Mouse (Mus musculus): ENCODE results near the gene Atp6v1g2. TPM values are rescaled to one million over a fixed set of nuclear protein-coding genes. Genes with fewer than 3 reads are reported as not detected.

Gene Atp6v1g2
- polyA plus RNA-seq, 1 experiment = 665 TPM

DNA sequence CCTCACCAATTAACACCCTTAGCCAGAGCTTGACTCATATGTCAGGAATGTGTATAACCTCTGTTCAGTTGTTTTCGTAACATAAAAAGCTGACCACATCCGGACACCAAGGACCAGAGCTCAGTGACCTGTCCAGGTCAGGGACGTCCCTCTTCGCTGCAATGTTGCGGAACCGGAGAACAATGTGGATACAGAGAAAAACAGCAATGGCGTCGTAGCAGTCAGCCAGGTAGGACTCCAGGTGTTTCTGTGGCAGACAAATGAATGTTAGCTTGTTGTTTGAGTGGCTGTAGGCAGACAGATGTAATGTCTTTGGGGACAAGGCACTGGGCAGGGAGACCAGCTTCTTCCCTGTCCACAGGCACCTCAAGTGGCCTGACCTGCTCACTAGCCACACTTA, 44.6 kb downstream of the Atp6v1g2 start:
- DNase-seq (ENCODE audit: extremely low spot score in 1 of 2, low spot score in 1 of 2) = no peak

- no peak for DNase-seq (ENCODE audit: extremely low spot score in 1 of 2, low spot score in 1 of 2)
These were observed 45.7 kb downstream of the Atp6v1g2 start for GRCm38 (mm10) chr17:35278957-35279688.

DNA sequence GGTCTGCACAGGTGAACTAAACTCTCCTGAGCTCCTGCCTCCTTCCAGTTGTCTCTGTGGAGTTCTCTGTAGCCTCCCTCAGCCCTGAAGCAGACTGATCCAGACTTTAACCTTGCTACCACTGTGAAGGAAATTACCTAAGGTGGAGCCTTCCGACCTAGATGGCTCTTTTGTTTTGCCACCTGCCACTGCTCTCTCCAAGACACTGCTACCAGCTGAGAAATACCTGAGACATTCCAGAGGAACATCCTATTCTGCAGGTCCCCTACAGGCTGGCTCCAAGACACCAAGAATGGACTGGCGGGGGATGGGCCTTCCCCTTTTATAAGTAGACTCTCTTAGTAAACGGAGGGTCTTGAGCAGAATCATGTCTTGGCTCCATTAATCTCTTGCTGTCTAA, 46.8 kb downstream of the Atp6v1g2 start:
- DNase-seq (ENCODE audit: extremely low spot score in 1 of 2, low spot score in 1 of 2) = no peak

GRCm38 (mm10) chr17:35285431-35285830, 52.0 kb downstream of the Atp6v1g2 start:
- no peak for DNase-seq (ENCODE audit: extremely low spot score in 1 of 2, low spot score in 1 of 2)

Other genes starting within 250 kb of the Atp6v1g2 start
- 48.2 and 55.1 TPM in 2 replicates for gene Vars, start 232.7 kb upstream of the Atp6v1g2 start, polyA plus RNA-seq (2012; rRNA removed)
- 0.48 and 0.59 TPM in 2 replicates for gene Vwa7, start 217.1 kb upstream of the Atp6v1g2 start, polyA plus RNA-seq (2012; rRNA removed)
- gene Sapcd1, start 205.6 kb upstream of the Atp6v1g2 start, polyA plus RNA-seq (2012; rRNA removed) = 1.5 and 2.6 TPM in 2 replicates
- gene Msh5, start 186.9 kb upstream of the Atp6v1g2 start, polyA plus RNA-seq (2012; rRNA removed) = 1.5 and 2.0 TPM in 2 replicates
- 26.4 and 28.5 TPM in 2 replicates for gene Clic1, start 183.7 kb upstream of the Atp6v1g2 start, polyA plus RNA-seq (2012; rRNA removed)
- gene Ddah2, start 174.6 kb upstream of the Atp6v1g2 start, polyA plus RNA-seq (2012; rRNA removed) = 40.8 and 42.8 TPM in 2 replicates
- not detected in 2 replicates for gene Ly6g6c, start 168.3 kb upstream of the Atp6v1g2 start, polyA plus RNA-seq (2012; rRNA removed)
- gene Mpig6b, start 167.5 kb upstream of the Atp6v1g2 start, polyA plus RNA-seq (2012; rRNA removed) = 0.04 TPM in 2 replicates
- 65.5 and 71.7 TPM in 2 replicates for gene Ly6g6e, start 156.8 kb upstream of the Atp6v1g2 start, polyA plus RNA-seq (2012; rRNA removed)
- gene Ly6g6d, start 155.6 kb upstream of the Atp6v1g2 start, polyA plus RNA-seq (2012; rRNA removed) = 2.3 and 2.9 TPM in 2 replicates
- gene Ly6g6f, start 148.1 kb upstream of the Atp6v1g2 start, polyA plus RNA-seq (2012; rRNA removed) = 0.10 and 0.27 TPM in 2 replicates
- 144 and 159 TPM in 2 replicates for gene Abhd16a, start 144.4 kb upstream of the Atp6v1g2 start, polyA plus RNA-seq (2012; rRNA removed)
- gene Ly6g5c, start 125.4 kb upstream of the Atp6v1g2 start, polyA plus RNA-seq (2012; rRNA removed) = 0.38 TPM in 1 of 2 replicates, not detected in the other
- gene Ly6g5b, start 118.2 kb upstream of the Atp6v1g2 start, polyA plus RNA-seq (2012; rRNA removed) = 1.2 and 2.0 TPM in 2 replicates
- 18.9 and 20.2 TPM in 2 replicates for gene Gpank1, start 112.2 kb upstream of the Atp6v1g2 start, polyA plus RNA-seq (2012; rRNA removed)
- 173 and 179 TPM in 2 replicates for gene Csnk2b, start 111.6 kb upstream of the Atp6v1g2 start, polyA plus RNA-seq (2012; rRNA removed)
- gene D17H6S53E, start 107.3 kb upstream of the Atp6v1g2 start, polyA plus RNA-seq (2012; rRNA removed) = 8.2 and 9.1 TPM in 2 replicates
- gene Apom, start 101.6 kb upstream of the Atp6v1g2 start, polyA plus RNA-seq (2012; rRNA removed) = 0.40 and 0.78 TPM in 2 replicates
- 199 and 213 TPM in 2 replicates for gene Bag6, start 98.5 kb upstream of the Atp6v1g2 start, polyA plus RNA-seq (2012; rRNA removed)
- 261 and 306 TPM in 2 replicates for gene Prrc2a, start 68.8 kb upstream of the Atp6v1g2 start, polyA plus RNA-seq (2012; rRNA removed)
- 11.2 and 17.2 TPM in 2 replicates for gene Aif1, start 57.6 kb upstream of the Atp6v1g2 start, polyA plus RNA-seq (2012; rRNA removed)
- 14.3 and 20.7 TPM in 2 replicates for gene Lst1, start 45.2 kb upstream of the Atp6v1g2 start, polyA plus RNA-seq (2012; rRNA removed)
- gene Ltb, start 39.2 kb upstream of the Atp6v1g2 start, polyA plus RNA-seq (2012; rRNA removed) = 0.78 and 0.88 TPM in 2 replicates
- gene Tnf, start 31.7 kb upstream of the Atp6v1g2 start, polyA plus RNA-seq (2012; rRNA removed) = 0.11 and 0.14 TPM in 2 replicates
- 0.06 and 0.17 TPM in 2 replicates for gene Lta, start 28.3 kb upstream of the Atp6v1g2 start, polyA plus RNA-seq (2012; rRNA removed)
- not detected in 2 replicates for gene Gm16181, start 12.8 kb upstream of the Atp6v1g2 start, polyA plus RNA-seq (2012; rRNA removed)
- gene Nfkbil1, start 2.1 kb downstream of the Atp6v1g2 start, polyA plus RNA-seq (2012; rRNA removed) = 13.7 and 15.1 TPM in 2 replicates
- gene Ddx39b, start 8.1 kb downstream of the Atp6v1g2 start, polyA plus RNA-seq (2012; rRNA removed) = 438 and 444 TPM in 2 replicates
- 66.1 and 69.2 TPM in 2 replicates for gene H2-D1, start 29.1 kb downstream of the Atp6v1g2 start, polyA plus RNA-seq (2012; rRNA removed)
- gene H2-Q1, start 86.7 kb downstream of the Atp6v1g2 start, polyA plus RNA-seq (2012; rRNA removed) = 0.44 and 1.1 TPM in 2 replicates
- 0.14 and 0.46 TPM in 2 replicates for gene H2-Q2, start 108.6 kb downstream of the Atp6v1g2 start, polyA plus RNA-seq (2012; rRNA removed)
- 9.1 and 9.7 TPM in 2 replicates for gene H2-Q4, start 146.0 kb downstream of the Atp6v1g2 start, polyA plus RNA-seq (2012; rRNA removed)
- gene H2-Q6, start 191.2 kb downstream of the Atp6v1g2 start, polyA plus RNA-seq (2012; rRNA removed) = 0.88 and 0.99 TPM in 2 replicates
- gene H2-Q7, start 205.5 kb downstream of the Atp6v1g2 start, polyA plus RNA-seq (2012; rRNA removed) = 1.8 and 2.3 TPM in 2 replicates
- gene H2-Q10, start 236.4 kb downstream of the Atp6v1g2 start, polyA plus RNA-seq (2012; rRNA removed) = 0.10 and 0.11 TPM in 2 replicates

Measured in frontal cortex, adult 2 months (tissue).